Comparison of ENCODE assay signal across 8 mouse cellular contexts in the genomic region with DNA sequence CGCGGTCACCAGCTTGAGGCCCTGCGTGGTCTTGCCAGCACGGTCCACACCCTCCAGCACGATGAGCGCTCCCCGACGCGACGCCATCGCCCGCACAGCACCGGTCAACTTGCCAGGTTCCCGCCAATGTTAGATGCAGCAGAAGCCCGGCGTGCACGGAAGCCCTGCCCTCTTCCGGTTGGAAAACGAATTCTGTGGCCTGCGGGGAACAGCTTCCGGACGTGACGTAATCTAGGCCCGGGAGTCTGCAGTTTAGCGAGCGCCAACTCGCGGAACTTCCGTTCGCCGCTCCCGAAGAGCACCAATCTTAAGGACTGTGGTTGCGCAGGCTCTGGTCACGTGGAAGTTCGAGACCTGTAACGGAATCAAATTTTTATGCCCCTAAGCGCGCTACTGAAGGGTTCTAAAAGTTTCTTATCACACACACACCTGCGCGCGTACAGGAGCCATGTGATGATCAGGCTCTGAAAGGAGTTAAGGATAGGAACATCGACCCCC. TPM values are rescaled to one million over a fixed set of nuclear protein-coding genes. Genes with fewer than 3 reads are reported as not detected.
A peak's percentile ranks its signal among the peaks of the same experiment; 100 is the strongest.
DNase-seq lines count a peak whose midpoint lies in the region; ATAC-seq lines count a peak whose summit lies in the region.

Gene Dtymk, minus strand, starts transcription at position 194 of the 498 bp plus-strand sequence.

- peak; percentile 43 for ATAC-seq in hindbrain, embryonic 13.5 days (ENCODE audit: low FRiP score)

- peaks cover 39% of the 10 kb centered on the region for H3K36me3 ChIP-seq in hindbrain, embryonic 13.5 days

- no peaks in the 10 kb centered on the region for H3K27me3 ChIP-seq in hindbrain, embryonic 13.5 days

- H3K4me2 ChIP-seq in hindbrain, embryonic 13.5 days = peak within 1 kb of the TSS; percentile 77

- H3K9ac ChIP-seq in hindbrain, embryonic 13.5 days = peak within 1 kb of the TSS; percentile 82

- DNase-seq in NIH3T3 (ENCODE audit: low read depth) = peak; percentile 98
- peak; percentile 95 to 96 for DNase-seq in cerebellum, postnatal 10 days
- DNase-seq in frontal cortex, postnatal 14 days (ENCODE audit: low spot score in 2 of 2) = peak; percentile 88 to 89
- peak; percentile 75 to 77 for DNase-seq in layer of hippocampus, postnatal 25 days (ENCODE audit: extremely low spot score in 1 of 2, low spot score in 1 of 2)
- peak; percentile 96 for DNase-seq in lung, postnatal 25 days (ENCODE audit: low spot score)
- peak; percentile 94 for DNase-seq in retina, embryonic 14.5 days (ENCODE audit: low spot score)
- DNase-seq in thymus, postnatal 4 days = peak; percentile 90

- under 1% methylated on average over 42 of the region's 42 CpGs for WGBS in hindbrain, embryonic 13.5 days

- H3K27ac ChIP-seq in hindbrain, embryonic 13.5 days = peak within 1 kb of the TSS; percentile 83

- no peaks in the 10 kb centered on the region for H3K9me3 ChIP-seq in hindbrain, embryonic 13.5 days

- H3K4me3 ChIP-seq in hindbrain, embryonic 13.5 days = peak within 1 kb of the TSS; percentile 67

- peaks cover 37% of the 10 kb centered on the region for H3K4me1 ChIP-seq in hindbrain, embryonic 13.5 days (replicated peaks)

RNA-seq across cellular contexts. Expression of gene Dtymk, which starts in this region (rescaled TPM):
- 157 and 161 TPM in 2 replicates for polyA plus RNA-seq in hindbrain, embryonic 13.5 days (2015; fragmentation: Nextera tagmentation; extraction: Ambion mirVana)
- 10 to 100 TPM; 56.9 TPM for total RNA-seq in layer of hippocampus, postnatal 25 days (2021)

Comparison
In these comparisons a context has a peak if more than half of its experiments do, and no peak if none do; other contexts are left out.
1. Peak in every context shown above with its lines: DNase-seq, ATAC-seq, H3K4me3 ChIP-seq and H3K27ac ChIP-seq.